Mouse (Mus musculus): Measurements from ENCODE around the gene Rin2. TPM values are rescaled to one million over a fixed set of nuclear protein-coding genes. Genes with fewer than 3 reads are reported as not detected.

Rin2 gene
- 30.8 and 31.3 TPM in 2 replicates for polyA plus RNA-seq (2016; fragmentation: Nextera tagmentation; extraction: Ambion mirVana)

GRCm38 (mm10) chr2:145675142-145675755 lies at the start of gene Rin2:
Gene Rin2 (plus strand): TSS chr2:145675215.
- H3K9ac ChIP-seq: peak within 1 kb of the TSS; percentile 72
- 0 out of 2 replicates have a peak, but pooled peaks cover 3% of the 10 kb centered on the region for H3K9me3 ChIP-seq
- no peaks in the 10 kb centered on the region for H3K27me3 ChIP-seq
- WGBS: under 1% methylated on average over 33 of the region's 33 CpGs
- ATAC-seq (ENCODE audit: insufficient number of reproducible peaks, insufficient read depth, low FRiP score, low TSS enrichment): peak; percentile 61
- H3K4me2 ChIP-seq (replicated peaks): peak within 1 kb of the TSS; percentile 88
- H3K36me3 ChIP-seq: no peaks in the 10 kb centered on the region
- peak within 1 kb of the TSS; percentile 81 for H3K27ac ChIP-seq
- H3K4me3 ChIP-seq: peak within 1 kb of the TSS; percentile 66
- H3K4me1 ChIP-seq: peaks cover 30% of the 10 kb centered on the region

- WGBS: 60% methylated on average over 6 of the region's 6 CpGs
- H3K36me3 ChIP-seq: no peaks in the 10 kb centered on the region
- H3K4me2 ChIP-seq (replicated peaks): no peak overlapping the region
- H3K9me3 ChIP-seq: no peaks in the 10 kb centered on the region
- H3K4me1 ChIP-seq: no peaks in the 10 kb centered on the region
- ATAC-seq (ENCODE audit: insufficient number of reproducible peaks, insufficient read depth, low FRiP score, low TSS enrichment): no peak
- H3K27me3 ChIP-seq: no peaks in the 10 kb centered on the region
- H3K4me3 ChIP-seq: no peak overlapping the region
- H3K27ac ChIP-seq: no peak overlapping the region
- H3K9ac ChIP-seq: no peak overlapping the region
Measured at GRCm38 (mm10) chr2:145631123-145631798, 43.8 kb upstream of the Rin2 start.

DNA sequence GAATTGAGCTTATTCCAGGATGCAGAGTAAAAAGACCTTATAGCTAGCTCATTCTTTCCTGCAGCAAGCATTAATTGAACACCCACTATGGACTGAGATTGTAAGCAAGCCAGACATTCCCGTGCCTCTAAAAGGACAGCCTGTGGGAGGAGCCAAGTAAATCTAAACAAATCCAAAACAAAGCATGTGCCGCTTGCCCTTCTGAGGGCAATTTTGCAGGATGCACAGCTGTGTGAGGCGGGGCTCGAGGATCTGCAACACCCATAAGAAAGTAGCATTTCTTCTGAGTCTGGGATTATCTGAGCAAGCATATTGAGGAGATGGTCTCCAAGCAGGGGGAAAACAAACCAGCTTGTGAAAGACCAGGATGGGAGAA lies 43.2 kb upstream of the Rin2 start:
- 40% methylated on average over 4 of the region's 4 CpGs for WGBS
- H3K4me2 ChIP-seq (replicated peaks): no peak overlapping the region
- no peaks in the 10 kb centered on the region for H3K9me3 ChIP-seq
- H3K4me1 ChIP-seq: no peaks in the 10 kb centered on the region
- H3K36me3 ChIP-seq: no peaks in the 10 kb centered on the region
- no peak overlapping the region for H3K9ac ChIP-seq
- no peak for ATAC-seq (ENCODE audit: insufficient number of reproducible peaks, insufficient read depth, low FRiP score, low TSS enrichment)
- no peaks in the 10 kb centered on the region for H3K27me3 ChIP-seq
- no peak overlapping the region for H3K4me3 ChIP-seq
- H3K27ac ChIP-seq: no peak overlapping the region

DNA sequence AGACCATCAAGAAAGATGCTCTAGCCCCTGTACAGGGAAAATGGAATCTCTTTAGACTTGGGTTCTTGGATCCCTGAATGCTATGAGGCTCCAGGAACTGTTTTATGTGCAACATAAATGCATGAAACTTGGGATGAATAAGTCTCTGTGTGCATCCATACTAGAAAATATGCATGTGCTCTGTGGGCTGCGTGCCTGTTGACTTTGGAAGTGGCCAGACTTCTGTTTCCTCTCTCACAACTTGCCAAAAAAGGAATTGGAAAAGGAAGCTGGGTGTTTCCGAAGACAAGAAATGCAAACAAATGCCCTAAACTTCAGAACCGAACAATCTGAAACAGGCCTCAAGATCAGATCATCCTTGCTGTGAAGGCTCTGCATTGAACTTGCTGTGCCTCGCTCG lies 41.2 kb upstream of the Rin2 start:
- Histone ChIP-seq H3K4me1 (no peaks in the 10 kb centered on the region), H3K9me3 (no peaks in the 10 kb centered on the region), H3K27me3 (no peaks in the 10 kb centered on the region), H3K4me2 (replicated peaks) (no peak overlapping the region), H3K36me3 (no peaks in the 10 kb centered on the region), H3K4me3 (no peak overlapping the region), H3K27ac (no peak overlapping the region), H3K9ac (no peak overlapping the region)
- ATAC-seq (ENCODE audit: insufficient number of reproducible peaks, insufficient read depth, low FRiP score, low TSS enrichment): no peak
- WGBS: 75% methylated on average over 5 of the region's 5 CpGs

GRCm38 (mm10) chr2:145640255-145640984 lies 34.6 kb upstream of the Rin2 start:
- Histone ChIP-seq H3K27ac (no peak overlapping the region), H3K9me3 (no peaks in the 10 kb centered on the region), H3K4me1 (no peaks in the 10 kb centered on the region), H3K36me3 (no peaks in the 10 kb centered on the region), H3K4me2 (replicated peaks) (no peak overlapping the region), H3K4me3 (no peak overlapping the region), H3K27me3 (no peaks in the 10 kb centered on the region), H3K9ac (no peak overlapping the region)
- WGBS: 75% methylated on average over 21 of the region's 21 CpGs
- no peak for ATAC-seq (ENCODE audit: insufficient number of reproducible peaks, insufficient read depth, low FRiP score, low TSS enrichment)

DNA sequence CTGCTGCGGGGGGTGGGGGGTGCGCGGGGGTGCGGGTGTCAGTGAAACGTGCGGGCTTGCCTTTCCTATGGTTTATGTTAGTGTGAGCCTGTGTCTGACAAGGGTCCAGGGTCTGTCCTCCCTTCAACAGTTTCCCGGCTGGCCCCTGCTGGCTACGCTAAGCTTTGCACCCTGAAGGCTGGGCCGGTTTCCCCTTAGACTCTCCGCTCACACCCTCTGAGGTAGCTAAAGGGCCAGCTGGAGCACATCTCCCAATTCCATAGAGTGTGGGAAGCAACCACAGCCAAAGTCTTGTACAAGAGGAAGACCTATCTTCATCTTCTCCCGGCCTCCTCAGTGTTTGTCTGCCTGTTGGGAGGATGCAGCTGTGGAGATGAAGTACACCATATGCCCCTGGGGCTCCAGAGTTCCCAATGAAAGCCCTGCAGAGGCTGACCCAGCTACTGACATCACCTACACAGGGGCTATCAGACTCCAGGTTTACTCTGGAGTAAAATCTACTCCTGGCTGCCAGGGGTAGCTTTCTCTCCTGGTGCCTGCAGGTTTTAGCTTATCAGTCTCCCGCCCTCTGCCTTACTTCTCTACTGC lies 19.5 kb upstream of the Rin2 start:
- Histone ChIP-seq H3K27me3 (no peaks in the 10 kb centered on the region), H3K36me3 (no peaks in the 10 kb centered on the region), H3K4me2 (replicated peaks) (no peak overlapping the region), H3K27ac (no peak overlapping the region), H3K9me3 (no peaks in the 10 kb centered on the region), H3K9ac (no peak overlapping the region), H3K4me1 (no peaks in the 10 kb centered on the region), H3K4me3 (no peak overlapping the region)
- no peak for ATAC-seq (ENCODE audit: insufficient number of reproducible peaks, insufficient read depth, low FRiP score, low TSS enrichment)
- 30% methylated on average over 12 of the region's 12 CpGs for WGBS

GRCm38 (mm10) chr2:145656121-145656520 lies 18.9 kb upstream of the Rin2 start:
- H3K27me3 ChIP-seq: no peaks in the 10 kb centered on the region
- 48% methylated on average over 3 of the region's 3 CpGs for WGBS
- no peaks in the 10 kb centered on the region for H3K36me3 ChIP-seq
- ATAC-seq (ENCODE audit: insufficient number of reproducible peaks, insufficient read depth, low FRiP score, low TSS enrichment): no peak
- no peaks in the 10 kb centered on the region for H3K9me3 ChIP-seq
- H3K4me2 ChIP-seq (replicated peaks): no peak overlapping the region
- H3K27ac ChIP-seq: no peak overlapping the region
- no peak overlapping the region for H3K9ac ChIP-seq
- no peak overlapping the region for H3K4me3 ChIP-seq
- H3K4me1 ChIP-seq: no peaks in the 10 kb centered on the region

DNA sequence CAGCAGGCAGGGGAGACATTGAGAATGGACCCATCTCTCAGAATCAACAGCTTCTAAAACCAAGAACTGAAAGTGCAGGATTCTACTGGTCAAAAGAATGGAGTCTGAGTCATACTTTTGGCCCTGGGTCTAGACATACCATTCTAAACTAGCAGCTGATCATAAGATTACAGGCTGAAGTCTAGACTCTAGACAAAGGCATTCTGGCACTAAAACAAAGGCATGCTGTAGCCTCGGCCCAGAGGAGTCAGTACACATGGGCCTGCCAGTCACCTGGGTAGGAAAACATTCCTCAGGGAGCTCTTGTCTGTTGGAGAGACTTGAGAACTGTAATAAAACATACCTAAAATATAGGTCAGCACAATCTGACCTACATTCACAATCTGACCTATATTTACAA lies 18.3 kb upstream of the Rin2 start:
- WGBS: 47% methylated on average over 1 of the region's 1 CpGs
- Histone ChIP-seq H3K9me3 (no peaks in the 10 kb centered on the region), H3K36me3 (no peaks in the 10 kb centered on the region), H3K27me3 (no peaks in the 10 kb centered on the region), H3K4me1 (no peaks in the 10 kb centered on the region), H3K4me3 (no peak overlapping the region), H3K27ac (no peak overlapping the region), H3K9ac (no peak overlapping the region), H3K4me2 (replicated peaks) (no peak overlapping the region)
- no peak for ATAC-seq (ENCODE audit: insufficient number of reproducible peaks, insufficient read depth, low FRiP score, low TSS enrichment)

GRCm38 (mm10) chr2:145661242-145661641 lies 13.8 kb upstream of the Rin2 start:
- H3K4me2 ChIP-seq (replicated peaks): no peak overlapping the region
- WGBS: 71% methylated on average over 5 of the region's 7 CpGs
- H3K4me3 ChIP-seq: no peak overlapping the region
- no peaks in the 10 kb centered on the region for H3K27me3 ChIP-seq
- H3K27ac ChIP-seq: no peak overlapping the region
- no peaks in the 10 kb centered on the region for H3K4me1 ChIP-seq
- no peak overlapping the region for H3K9ac ChIP-seq
- ATAC-seq (ENCODE audit: insufficient number of reproducible peaks, insufficient read depth, low FRiP score, low TSS enrichment): no peak
- H3K36me3 ChIP-seq: no peaks in the 10 kb centered on the region
- H3K9me3 ChIP-seq: no peaks in the 10 kb centered on the region

- Histone ChIP-seq H3K27ac (no peak overlapping the region), H3K9me3 (no peaks in the 10 kb centered on the region), H3K4me2 (replicated peaks) (no peak overlapping the region), H3K27me3 (no peaks in the 10 kb centered on the region), H3K9ac (no peak overlapping the region), H3K4me3 (no peak overlapping the region), H3K36me3 (no peaks in the 10 kb centered on the region), H3K4me1 (no peaks in the 10 kb centered on the region)
- no peak for ATAC-seq (ENCODE audit: insufficient number of reproducible peaks, insufficient read depth, low FRiP score, low TSS enrichment)
- 79% methylated on average over 7 of the region's 7 CpGs for WGBS
Measured at GRCm38 (mm10) chr2:145663899-145664298, 11.1 kb upstream of the Rin2 start.

DNA sequence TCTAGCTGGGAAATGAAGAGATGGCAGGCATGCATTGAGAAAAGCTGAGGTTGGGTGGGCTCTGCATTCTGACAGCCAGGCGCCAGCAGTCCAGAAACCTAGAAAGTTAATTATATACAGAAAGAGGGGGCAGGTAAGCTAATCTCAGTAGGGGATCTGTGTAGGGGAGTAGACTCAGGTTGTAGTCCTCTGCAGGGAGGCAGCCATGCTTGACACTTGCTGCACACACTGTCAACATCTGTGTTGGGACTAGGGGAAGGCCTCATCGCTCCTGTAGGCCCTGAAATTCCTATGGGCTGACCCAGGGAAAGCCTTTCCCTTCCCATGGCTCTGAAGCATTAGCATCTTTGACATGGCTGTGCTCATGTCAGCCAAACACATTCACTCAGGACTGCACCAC lies 10.7 kb upstream of the Rin2 start:
- H3K27ac ChIP-seq: no peak overlapping the region
- no peaks in the 10 kb centered on the region for H3K4me1 ChIP-seq
- H3K9ac ChIP-seq: no peak overlapping the region
- no peaks in the 10 kb centered on the region for H3K9me3 ChIP-seq
- no peaks in the 10 kb centered on the region for H3K27me3 ChIP-seq
- WGBS: 86% methylated on average over 2 of the region's 2 CpGs
- H3K4me2 ChIP-seq (replicated peaks): no peak overlapping the region
- ATAC-seq (ENCODE audit: insufficient number of reproducible peaks, insufficient read depth, low FRiP score, low TSS enrichment): no peak
- H3K36me3 ChIP-seq: no peaks in the 10 kb centered on the region
- H3K4me3 ChIP-seq: no peak overlapping the region

GRCm38 (mm10) chr2:145668135-145668534 lies 6.9 kb upstream of the Rin2 start:
- Histone ChIP-seq H3K4me3 (no peak overlapping the region), H3K4me2 (replicated peaks) (no peak overlapping the region), H3K9me3 (no peaks in the 10 kb centered on the region), H3K9ac (no peak overlapping the region), H3K4me1 (no peaks in the 10 kb centered on the region), H3K36me3 (no peaks in the 10 kb centered on the region), H3K27ac (no peak overlapping the region), H3K27me3 (no peaks in the 10 kb centered on the region)
- no peak for ATAC-seq (ENCODE audit: insufficient number of reproducible peaks, insufficient read depth, low FRiP score, low TSS enrichment)
- WGBS: 79% methylated on average over 4 of the region's 4 CpGs
